Mouse (Mus musculus) liver, adult (tissue): Measurements from ENCODE around the gene Polr2b.

Source experiments
- GATA4 ChIP-seq: IDR thresholded peaks from 2 replicates; pipeline ENCODE4 v1.6.1; 2014; ENCODE audit warnings: mild to moderate bottlenecking, low read length; ENCODE audit not compliant: insufficient replicate concordance

The Polr2b gene

DNA sequence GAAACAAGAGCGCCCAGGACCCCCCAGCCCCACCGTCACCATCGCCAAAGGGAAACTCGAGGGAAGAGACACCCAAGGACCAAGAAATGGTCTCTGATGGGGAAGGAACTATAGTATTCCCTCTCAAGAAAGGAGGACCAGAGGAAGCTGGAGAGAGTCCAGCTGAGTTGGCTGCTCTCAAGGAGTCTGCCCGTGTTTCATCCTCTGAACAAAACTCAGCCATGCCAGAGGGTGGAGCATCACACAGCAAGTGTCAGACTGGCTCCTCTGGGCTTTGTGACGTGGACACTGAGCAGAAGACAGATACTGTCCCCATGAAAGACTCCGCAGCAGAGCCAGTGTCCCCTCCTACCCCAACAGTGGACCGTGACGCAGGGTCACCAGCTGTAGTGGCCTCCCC is 27.7 kb upstream of the Polr2b start:
- no peak for TF ChIP-seq GATA4

DNA sequence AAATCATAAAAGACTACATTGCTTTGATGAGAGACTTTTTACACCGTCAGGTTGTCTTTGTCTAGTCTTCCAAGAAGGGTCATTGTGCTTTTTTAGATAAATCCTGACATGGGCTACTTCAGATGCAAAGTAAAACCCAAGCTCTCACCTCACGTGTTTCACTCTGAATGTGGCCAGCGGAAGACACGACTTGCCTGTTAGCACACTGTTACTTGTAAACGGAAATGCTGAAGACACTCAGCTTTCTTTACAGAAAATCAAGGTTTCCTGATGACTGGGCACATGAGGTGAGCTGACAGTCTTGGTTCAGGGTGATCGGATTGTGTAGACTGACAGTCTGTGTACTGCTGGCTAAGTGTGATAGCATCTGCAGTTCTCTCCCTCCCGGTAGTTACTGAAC is 24.3 kb upstream of the Polr2b start:
- no peak for TF ChIP-seq GATA4

DNA sequence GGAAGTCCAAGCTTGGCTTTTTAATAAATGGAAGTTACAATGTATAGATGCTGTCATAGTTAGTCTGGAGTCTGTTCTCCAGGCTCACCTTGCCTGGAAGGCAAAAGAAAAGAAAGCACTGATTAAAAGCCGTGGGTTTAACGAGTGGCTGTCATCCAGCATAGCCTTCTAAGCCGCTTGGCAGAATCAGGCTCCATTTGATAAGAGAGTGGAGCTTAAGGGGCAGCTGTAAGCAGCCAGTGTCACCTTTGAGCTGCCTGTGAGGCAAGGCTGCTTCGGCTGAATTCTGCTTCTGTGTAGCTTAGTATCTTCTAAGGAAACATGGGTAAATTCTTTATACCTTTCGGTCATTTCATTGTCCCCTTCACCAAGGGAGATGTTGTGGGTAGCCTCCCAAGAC is 23.0 kb upstream of the Polr2b start:
- TF ChIP-seq GATA4: no peak

DNA sequence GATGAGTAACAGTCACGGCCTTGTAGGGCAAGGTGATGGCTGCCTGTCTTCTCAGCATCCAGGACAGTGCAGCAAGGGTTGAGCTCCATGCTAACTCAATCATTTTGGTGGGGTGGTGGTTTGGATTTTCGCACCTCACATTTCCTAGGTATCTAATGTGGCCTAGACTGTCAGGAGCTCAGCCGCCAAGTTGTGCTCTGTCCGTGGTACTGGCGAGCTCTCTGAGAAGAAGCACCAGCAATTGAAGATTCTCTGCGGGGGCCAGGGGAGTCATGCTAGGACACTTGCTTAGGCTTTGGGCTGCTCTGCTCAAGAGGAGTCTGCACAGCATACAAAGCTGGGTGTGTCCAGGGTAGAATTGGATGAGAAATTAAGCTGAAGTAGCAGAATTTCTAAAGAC is 22.0 kb upstream of the Polr2b start:
- TF ChIP-seq GATA4: no peak

DNA sequence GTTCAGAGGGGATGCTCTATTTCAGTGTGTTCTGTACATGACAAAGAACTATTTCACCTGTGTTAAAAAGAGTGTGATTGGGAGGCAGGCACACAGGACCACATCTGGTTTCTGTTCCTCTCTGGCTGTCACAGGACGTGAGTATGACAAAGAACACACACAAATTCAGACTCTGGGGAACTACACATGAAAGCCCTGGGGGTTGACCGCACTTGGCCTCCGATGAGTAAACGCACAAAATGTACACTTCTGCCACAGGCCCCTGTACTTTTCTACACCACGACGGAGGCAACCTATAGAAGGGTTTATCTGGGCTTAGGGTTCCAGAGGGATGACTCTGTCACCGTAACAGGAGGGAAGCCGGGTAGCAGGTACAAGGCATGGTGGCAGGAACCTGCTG is 20.3 kb upstream of the Polr2b start:
- no peak for TF ChIP-seq GATA4

DNA sequence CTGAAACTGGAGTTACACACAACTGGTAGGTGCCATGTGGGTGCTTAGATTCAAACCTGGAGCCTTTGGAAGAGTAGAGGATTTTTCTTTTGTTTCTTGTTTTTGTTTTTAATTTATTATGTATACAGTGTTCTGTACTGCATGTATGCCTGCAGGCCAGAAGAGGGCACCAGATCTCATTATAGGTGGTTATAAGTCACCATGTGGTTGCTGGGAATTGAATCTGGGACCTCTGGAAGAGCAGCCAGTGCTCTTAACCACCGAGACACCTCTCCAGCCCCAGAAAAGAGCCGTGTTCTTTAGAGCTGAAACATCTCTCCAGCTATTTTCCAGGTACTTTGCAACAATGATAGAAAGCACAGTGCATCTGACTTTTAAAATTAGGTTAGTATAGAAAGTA is 19.3 kb upstream of the Polr2b start:
- TF ChIP-seq GATA4: no peak

DNA sequence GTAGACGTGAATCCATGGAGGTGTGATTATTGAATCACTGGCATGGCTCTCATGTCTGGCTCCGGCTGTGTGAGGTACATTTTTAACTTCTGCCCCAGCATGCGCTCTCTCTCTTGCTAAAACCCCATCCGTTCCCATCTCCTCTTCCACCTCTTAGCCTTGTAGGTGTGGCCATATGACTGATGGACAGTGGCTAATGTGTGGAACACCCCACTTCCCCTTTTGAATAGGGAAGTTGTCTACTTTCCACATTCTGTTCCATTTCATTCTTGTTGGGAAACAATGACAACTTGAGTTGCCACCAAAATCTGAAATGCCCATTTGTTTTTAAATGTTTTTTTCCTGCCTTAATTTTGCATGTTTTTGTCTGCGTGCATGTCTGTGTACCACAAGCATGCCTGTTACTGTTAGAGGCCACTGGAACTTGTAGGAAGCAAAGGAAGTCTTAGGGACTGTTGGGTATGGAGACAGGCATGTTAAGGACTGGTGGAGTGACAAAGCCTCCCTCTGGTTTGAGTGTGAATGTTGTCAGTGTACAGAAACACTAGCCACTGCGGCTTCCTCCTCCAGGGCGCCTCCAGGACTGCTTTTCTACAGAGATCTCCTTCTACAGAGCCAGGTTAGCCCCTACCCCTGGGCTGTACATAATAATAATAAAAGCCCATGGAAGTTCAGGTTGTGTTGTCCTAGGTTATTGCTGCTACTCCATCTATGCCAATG is 17.0 kb upstream of the Polr2b start:
- no peak for TF ChIP-seq GATA4

DNA sequence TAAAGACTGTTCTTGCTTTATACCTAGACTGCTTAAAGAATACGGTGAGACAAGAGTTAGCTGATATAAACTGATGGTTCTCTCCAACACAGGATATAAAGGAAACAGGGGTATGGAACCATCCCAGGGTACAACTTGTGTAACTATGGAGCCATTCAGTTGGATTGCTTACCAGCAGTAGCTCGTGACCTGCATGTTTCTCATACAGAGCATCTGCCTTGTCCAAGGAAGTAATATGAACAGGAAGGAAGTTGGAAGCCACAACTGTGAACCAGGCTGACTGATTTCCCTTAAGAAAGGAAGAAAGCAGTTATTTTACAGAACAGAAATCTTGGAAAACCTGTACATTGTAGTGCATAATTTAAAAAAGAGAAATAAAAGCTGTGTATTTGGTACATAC is 10.5 kb upstream of the Polr2b start:
- no peak for TF ChIP-seq GATA4

DNA sequence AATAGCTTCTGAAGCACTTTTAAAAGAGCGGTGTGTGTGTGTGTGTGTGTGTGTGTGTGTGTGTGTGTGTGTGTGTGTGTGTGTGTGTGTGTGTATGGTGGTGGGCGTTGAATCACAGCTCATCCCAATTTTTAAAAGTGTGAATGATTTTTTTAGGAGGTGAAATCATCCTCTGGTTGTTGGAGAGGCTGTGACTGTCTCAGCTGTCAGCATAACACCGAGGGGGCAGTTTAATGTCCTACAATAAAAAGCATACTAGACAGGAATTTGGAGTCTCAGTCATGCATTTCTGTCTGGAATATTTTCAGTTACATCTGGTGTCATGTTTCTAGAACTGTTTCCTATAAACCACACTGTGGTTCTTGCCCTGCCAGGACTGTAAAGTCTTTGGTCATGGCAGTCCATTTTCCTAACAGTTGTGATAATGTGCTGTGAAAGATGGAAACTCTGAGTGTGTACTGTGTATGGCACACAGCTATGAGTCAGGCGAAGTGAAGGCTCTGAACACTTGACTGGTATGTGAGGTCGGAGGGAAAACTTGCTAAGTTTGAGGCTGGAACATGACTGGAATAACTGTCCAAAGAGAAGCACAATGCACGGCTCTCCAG is 8.5 kb upstream of the Polr2b start:
- TF ChIP-seq GATA4: no peak

DNA sequence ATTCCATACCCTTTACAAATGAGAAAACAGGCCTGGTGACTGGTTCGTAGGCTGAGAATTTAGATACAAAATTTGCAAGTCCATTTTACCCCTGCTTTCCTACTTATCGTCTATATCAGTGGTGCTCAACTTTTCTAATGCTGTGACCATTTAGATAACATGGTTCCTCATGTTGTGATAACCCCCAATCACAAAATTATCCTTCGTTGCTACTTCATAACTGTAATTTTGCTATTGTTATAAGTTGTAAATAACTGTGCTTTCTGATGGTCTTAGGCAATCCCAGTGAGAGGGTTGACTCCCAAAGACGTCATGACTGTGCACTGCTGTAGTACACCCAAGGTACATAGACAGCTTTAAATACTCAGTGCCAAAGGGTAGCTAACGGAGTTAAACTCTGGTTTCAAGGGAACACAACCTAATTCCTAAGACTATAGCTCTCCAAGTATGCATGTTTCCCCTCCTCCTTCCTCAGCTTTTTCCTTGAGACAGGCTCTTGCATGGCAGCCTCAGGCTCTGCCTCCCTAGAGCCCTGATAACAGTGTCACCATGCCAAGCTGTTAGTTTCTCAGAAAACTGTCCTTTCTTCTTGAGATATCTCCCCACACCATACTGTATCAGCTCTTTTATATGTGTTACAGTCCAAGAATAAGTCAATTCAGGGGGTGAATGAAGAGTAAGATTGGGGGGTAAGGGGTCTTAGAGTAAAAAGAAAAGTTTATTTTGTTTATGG is 2.0 kb upstream of the Polr2b start:
- TF ChIP-seq GATA4: no peak

DNA sequence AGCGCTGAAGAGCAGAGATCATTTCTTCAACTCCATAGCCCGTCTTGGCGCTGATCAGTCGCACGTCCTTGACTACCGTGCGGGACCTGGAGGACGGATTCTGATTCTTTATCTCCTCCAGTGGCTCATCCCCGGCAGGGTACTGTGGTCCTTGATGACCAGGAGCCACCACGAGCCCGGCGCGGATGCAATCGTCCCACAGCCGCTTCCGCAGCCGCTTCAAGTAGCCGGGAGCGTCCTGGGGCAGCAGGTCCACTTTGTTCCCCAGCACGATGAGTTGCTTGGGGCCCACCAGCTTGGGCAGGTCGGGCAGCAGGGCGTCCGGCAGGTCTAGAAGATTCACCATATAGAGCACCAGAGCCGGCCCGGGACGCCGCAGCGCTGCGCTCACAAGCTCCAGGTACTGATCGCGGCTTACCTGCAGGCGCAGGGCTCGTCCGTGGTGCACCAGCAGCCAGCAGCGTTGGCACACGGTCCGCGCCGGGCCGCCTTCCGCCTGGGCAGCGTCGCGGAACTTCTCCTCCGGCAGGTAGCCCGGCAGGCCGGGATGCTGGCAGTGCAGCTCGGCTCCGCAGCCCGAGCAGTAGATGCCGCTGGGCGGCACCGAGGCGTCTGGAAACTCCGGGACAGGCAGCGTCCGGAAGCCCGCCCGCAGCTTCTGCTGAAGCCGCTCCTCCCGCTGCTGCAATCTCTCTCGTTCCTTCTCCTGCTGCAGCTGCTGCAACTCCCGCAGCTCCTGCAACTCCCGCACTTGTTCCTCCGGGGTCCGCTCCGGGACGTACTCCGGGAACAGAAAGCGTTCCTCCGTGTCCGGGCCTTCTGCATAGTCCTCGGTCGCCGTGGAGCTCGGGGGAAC is 668 bp upstream of the Polr2b start:
- no peak for TF ChIP-seq GATA4

DNA sequence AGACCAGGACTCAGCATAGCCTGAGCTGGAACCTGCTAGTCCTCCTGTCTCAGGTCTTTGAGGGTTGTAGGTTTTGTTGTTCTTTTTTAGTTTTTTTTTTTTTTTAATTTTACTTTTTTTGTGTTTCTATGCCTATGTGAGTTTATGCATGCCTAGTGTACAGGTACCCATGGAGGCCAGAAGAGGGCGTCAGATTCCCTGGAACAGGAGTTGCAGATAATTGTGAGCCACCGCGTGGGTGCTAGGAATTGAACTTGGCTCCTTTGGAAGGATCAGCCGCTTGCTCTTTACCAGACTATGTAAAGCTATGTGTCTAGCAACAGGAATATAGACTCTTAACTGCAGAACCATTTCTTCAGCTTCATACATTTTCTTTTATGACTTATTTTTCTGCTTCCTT is 4.3 kb downstream of the Polr2b start:
- TF ChIP-seq GATA4: no peak

DNA sequence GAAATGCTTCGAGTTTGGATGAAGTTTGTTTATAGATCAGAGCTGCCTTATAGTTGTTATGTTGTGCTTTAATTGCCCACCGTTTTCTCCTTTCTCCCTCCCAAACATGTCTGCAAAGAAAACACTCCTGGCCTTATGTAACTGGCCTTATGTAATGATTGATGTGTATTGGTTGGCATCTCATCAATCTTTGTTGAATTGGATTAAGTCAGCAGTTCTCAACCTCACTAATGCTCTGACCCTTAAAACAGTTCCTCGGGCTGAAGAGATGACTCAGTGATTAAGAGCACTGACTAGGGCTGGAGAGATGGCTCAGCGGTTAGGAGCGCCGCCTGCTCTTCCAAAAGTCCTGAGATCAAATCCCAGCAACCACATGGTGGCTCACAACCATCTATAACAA is 5.0 kb downstream of the Polr2b start:
- no peak for TF ChIP-seq GATA4

DNA sequence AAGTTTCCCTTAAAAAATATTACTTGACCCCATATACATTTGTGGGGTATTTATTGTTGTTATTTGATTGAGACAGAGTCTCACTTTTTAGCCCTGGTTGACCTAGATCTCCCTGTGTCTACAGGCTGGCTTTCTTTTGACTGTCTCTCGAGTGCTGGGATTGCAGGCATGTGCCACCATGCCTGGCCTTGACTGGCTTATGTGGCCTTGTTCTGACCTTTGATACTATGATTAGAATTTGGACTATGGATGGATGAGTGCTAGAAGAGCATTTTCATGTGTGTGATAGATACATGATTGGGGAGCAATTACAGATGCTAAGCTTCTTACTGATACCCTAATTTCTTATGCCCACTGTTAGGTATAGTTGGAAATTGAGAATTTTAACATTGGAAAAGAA is 15.0 kb downstream of the Polr2b start:
- TF ChIP-seq GATA4: no peak

DNA sequence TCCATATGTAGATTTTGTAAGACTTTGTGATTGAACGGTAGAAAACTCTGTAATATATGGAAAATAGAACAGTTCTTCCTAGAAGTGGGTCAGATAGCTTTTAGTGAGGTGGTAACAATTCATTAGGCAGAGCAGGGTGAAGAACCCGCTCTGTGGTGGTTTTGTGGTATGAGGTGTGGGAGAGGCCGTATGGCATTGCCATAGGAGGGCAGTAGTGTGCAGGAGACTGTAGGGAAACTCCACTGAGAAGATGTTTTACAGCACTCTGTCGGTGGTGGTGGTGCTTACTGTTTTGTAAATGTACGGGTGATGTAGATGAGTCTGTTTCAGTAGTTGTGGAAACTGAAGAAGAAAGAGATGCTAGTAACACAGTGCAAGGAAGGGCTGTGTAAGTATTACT is 20.2 kb downstream of the Polr2b start:
- TF ChIP-seq GATA4: no peak
